Mouse (Mus musculus) skeletal muscle tissue, adult 2 months (tissue): ENCODE results near the gene Gm10840.

ENCODE experiments used
- DNase-seq: peaks from one replicate; pipeline ENCODE4 v3.0.0-alpha.2; 2012; ENCODE audit warnings: low read depth, low spot score

Gene Gm10840

DNA sequence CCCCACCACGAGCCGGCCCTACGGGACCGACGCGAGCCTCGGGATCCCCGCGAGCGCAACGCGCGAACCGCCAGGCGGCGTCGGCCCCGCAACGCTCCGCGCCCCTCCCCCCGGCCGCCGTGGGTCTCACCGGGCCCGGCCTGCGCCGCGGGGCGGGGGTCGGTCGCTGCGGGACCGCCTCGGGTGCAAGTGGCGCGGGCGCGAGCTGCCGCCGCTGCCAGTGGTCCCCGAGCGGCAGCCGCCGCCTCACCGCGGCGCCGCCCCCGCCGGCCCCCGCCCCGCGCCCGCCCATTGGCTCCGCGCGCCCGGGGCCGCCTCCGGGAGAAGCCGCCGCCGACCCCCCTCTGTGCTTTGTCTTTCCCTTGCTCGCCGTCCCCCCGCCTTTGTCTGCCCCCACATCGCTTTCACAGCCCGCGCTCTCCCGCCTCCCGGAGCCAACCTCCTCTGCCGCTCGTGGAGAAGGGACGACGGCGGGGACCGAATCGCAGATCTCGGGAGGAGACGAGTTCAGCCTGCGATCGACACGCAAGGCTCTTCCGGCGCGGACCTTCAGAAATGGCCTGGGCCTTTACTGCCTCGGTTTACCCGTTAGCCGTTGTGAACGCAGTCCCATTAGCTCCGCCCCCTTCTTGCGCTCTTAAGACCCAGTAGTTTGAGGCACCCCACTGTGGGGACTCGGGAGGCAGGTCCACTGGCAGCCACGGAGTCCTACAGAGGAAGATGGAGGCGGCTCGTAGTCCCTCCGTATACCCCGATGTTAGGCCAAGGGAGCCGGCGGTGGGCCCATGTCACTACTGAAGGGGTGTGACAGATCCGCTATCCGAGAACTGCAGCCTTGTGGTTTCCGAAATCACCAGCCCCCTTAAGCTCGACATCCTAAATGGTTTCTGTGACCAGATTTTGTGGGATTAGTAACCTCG is 469 bp upstream of the Gm10840 start:
- no peak for DNase-seq

- DNase-seq: peak; percentile 70
Measured at GRCm38 (mm10) chr11:106162237-106162636, 1.6 kb downstream of the Gm10840 start.

DNA sequence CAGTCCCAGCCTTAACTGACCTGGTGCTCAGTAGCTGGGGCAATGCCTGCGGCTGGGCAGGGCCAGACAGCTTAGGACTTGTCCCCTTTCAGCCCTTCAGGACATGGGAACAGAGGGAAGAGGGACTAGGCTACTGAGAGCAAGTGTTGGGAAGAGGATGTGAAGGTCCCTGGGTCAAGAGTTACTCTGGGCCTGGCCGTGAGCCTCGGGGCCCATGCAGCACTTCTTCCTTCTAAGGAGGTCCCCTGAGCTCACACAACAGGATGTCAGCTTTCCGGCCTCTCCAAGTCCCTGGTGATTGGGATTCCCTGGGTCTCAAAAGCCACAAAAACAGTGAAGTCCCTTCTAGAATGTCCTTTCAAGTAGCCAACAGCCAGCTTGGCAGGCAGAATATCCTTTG is 2.9 kb downstream of the Gm10840 start:
- no peak for DNase-seq

GRCm38 (mm10) chr11:106164601-106165180 is 4.0 kb downstream of the Gm10840 start:
- DNase-seq: no peak

DNA sequence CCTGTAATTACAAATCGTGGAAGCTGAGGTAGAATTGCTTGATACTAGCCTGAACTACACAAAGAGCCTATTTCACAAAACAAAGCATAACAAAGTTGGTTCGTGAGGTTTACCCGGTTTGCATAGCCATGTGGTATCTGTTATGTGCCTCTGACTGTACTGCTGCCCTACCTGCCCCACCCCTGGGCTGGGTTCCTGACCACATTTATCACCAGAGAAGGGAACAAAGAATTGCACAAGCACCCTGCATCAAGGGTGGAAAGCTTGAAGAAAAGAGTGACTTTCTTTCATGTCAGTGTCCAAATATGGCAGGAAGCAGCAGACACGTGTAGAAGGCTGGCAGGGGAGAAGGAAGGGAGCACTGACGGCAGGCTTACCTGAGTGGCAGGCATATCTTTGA is 6.8 kb downstream of the Gm10840 start:
- DNase-seq: no peak

DNA sequence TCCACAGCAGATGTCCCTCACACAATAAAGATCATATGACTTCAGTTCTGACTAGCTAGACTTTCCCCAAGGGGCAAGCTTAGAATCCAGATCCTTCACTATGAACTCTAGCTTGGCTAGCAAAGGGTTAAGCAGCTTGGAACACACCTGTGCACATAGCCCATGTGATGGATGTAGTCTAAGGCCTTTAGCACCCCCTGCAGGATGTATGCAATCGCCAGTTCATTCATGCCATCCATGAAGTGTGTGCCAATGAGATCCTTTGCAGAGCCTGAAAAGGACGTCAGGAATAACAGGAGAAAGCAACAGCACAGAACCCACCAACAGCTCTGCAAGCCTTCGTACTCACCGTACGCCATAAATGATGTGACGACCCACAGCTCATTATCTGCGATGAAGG is 10.2 kb downstream of the Gm10840 start:
- no peak for DNase-seq

DNA sequence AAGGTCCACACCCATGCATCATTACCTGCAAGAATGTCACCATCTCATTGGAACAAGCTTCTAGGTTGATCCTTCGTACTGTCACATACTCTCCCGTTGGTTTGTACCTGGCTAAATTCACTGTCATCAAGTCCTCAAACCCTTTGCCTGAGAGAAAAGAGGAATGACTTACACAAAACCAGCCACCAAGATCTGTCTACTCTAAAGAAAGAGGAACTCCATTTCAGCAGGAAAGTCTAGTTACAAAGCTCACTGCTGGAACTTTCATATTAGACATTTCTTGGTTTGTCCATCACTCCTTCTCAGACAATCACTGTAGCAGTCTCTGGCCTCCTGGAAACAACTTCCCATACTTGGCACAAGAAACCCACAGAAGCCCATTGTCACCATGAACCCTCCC is 12.6 kb downstream of the Gm10840 start:
- DNase-seq: no peak

DNA sequence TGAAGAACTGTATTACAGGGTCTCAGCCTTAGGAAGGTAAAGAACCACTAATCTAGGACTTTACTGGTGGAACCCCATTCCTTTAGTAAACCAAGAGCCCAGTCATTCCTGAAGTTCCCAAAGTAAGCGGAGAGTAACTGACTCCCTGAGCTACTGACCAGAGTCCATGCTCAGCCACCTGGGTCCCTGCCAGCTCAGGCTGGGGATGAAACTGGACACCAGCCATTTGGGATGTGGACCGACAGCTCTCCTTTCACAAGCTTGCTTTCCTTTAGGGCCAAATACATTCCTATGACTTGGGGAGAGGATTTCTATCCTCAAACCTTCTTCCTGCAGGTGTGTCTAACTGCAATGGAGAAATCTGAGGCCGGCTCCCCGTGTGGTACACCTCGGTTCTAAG is 13.7 kb downstream of the Gm10840 start:
- DNase-seq: peak; percentile 59

GRCm38 (mm10) chr11:106175081-106175480 is 14.4 kb downstream of the Gm10840 start:
- DNase-seq: peak; percentile 78

DNA sequence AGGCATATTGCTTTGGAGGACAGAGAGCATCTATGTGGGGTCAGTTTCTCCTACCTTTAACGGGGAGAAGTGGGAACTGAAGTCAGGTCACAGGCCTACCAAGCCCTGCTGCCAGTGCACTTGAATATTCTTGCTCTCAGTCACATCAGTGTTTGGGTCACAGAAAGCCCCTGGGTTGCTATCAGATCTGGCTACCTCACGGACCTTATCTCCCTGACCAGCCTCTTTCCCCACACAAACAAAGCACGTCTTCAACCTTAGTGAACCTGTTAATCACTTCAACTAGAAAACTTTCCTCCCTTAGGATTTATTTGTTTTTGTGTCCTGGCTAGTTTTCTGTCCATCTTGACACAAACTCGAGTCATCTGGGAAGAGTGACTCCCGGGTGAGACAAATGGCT is 15.7 kb downstream of the Gm10840 start:
- no peak for DNase-seq

- no peak for DNase-seq
Measured at GRCm38 (mm10) chr11:106178036-106178782, 17.6 kb downstream of the Gm10840 start.

DNA sequence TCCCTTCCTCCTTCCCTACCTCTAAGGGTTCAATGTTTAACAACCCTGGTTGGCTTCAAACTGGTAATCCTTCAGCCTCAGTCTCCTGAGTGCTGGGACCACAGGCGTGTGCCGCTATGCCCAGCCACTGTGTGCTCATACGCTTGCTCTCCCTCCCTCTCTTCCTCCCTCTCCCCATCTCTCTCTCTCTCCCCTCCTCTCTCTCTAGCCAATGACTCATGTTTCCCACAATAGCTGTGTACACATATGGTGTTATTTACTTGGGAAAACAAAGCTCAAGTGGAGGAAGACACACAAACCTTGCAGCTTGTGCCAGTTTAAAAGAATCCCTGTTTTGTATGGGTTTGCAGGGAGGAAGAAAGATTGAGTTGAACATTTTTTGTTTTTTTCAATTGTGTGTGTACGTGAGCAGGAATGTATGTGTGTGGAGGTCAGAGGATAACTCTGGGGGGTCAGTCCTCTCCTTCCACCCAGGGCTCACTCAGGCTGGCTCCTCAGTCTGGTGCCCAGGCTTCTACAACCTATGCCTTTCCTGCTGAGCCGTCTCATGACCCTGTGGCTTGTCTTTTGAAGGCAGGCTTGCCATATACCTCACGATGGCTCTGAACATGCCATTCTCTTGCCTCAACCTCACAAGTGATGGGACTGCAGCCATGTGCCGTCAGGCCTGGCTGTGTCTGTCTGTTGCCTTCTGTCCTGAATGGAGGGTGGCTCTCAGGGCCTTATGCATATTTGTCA is 19.2 kb downstream of the Gm10840 start:
- DNase-seq: no peak

- DNase-seq: no peak
Measured at GRCm38 (mm10) chr11:106180449-106180801, 19.8 kb downstream of the Gm10840 start.

GRCm38 (mm10) chr11:106187326-106187725 is 26.7 kb downstream of the Gm10840 start:
- no peak for DNase-seq

DNA sequence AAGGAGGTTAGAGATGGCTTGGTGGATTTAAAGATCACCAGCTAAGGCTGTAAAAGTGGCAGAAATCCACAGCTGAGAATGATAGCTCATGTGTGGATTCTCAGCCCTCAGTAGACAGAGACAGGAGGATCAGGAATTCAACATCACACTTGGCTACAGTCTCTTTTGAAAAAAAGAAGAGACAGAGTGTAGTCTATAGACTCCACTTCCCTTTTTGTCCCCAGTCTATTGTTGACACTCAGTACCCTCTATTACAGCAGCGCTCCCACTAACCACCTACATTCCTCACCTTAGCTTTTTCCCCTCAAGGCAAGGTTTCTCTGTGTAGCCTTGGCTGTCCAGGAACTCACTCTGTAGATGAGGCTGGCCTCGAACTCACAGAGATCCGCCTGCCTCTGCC is 31.1 kb downstream of the Gm10840 start:
- DNase-seq: no peak

GRCm38 (mm10) chr11:106192241-106192640 is 31.6 kb downstream of the Gm10840 start:
- no peak for DNase-seq

DNA sequence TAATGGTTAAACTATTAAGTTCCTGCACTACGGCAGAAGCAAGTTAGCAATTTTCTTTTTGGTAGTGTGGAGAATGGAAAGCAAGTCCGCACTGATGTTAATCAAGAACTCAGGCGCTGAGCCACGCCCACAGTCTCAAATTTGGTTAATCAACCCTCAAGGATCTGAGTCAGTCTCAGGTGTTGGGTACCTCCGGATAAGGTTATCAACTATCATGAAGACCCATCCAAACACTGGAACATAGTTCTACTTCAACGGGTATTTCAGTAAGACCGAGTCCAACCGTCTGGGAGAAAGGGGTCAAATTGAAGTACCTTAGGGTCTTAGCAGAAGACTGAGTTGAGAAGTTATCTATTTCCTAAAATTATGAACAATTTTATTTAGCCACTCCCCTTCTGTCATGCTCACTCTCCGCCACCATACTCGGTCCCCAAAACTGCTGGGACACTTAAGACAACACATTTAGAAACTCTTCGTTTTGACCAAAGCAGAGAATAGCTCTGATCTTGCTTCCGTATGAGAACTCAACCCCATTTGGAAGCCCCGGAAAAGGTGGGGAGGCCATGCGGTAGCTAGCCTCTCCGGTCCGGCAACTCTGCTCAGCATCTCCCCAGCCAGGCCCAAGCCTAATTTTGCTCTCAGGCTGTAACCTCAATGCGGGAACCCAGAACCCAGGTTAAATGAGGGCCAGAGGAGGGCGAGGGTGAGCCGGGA is 32.2 kb downstream of the Gm10840 start:
- DNase-seq: no peak

DNA sequence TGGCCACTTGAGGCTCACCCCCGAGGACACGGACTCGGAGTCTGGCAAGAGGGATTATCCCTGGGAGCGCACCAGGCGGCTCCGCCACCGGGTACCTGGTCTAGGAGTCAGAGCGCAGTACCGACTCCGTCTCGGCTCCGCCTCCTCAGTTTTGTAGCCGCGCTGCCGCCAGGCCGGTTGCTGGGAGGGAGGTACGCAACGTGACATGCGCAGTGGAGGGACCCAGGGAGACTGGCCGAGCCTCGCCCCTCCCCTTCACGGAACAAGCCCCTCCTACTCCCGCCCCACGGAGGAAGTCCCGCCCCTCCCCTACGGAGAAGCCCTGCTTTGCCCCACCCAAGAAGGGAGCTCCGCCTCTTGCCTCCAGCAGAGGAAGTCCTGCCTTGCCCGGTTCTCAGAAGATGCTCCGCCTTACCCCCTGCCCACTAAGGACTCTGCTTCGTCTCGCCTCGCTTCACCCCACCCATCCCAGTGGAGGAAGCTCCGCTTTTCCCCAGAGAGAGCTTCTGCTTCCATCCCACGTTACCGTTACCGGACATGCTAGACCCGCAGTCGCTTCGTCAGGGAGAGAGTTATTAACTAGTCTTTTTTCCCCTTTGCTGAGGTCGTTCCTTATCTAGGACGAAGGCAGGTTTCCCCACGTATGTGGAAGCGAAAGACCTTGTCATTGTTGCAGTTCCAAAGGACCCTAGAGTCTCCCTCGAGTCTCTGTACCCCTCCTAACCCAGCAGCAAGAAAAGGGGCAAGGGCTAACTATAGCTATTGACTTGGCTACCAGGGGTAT is 32.9 kb downstream of the Gm10840 start:
- peak; percentile 98 for DNase-seq

DNA sequence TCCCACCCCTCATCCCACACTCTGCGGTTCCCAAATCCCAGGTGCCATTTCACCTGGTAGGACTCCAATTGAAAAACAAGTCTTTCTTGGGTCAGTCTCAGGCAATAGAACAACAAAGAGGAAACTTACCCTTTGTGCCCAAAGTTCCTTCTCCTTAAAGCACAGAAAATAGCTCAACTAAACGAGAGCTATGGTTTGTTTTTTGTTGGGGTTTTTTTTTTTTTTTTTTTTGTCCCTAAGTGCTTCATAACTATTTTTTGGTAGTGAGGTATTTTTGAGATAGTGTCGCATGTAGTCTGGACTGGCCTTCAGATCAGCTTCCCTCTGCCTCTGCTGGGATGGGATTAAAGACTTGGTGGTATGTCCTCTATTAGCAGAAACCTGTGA is 33.5 kb downstream of the Gm10840 start:
- no peak for DNase-seq

GRCm38 (mm10) chr11:106194891-106195290 is 34.2 kb downstream of the Gm10840 start:
- no peak for DNase-seq
